Mouse (Mus musculus): ENCODE data around the gene Cops9.

DNA sequence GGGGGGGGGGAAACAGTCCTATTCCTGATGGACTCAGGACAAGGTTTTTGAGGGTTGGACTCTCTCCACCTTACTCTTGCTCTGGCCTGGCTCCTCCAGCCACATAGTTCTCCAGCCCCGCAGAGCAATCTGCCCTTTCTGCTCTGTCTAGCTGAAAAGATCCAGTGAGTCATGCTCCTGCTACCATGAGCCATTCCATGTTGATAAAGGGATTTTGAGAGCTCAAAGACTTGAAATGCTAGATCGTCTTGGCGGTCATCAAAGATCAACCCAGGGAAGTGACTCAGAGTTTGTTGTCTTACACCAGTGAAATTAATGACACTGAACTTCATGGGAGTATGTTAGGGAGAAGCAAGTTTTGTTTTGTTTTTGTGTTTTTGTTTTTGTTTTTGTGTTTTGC is 27.6 kb upstream of the Cops9 start:
- TF ChIP-seq MAX (IDR thresholded peaks at IDR 0.05; ENCODE audit: low read length) (no peak), CTCF (conservative IDR thresholded peaks at IDR 0.05 in 1 of 2, IDR thresholded peaks at IDR 0.05 in 1 of 2; ENCODE audit: low read depth in 2 of 2, low read length in 2 of 2) (no peak), MAFK (IDR thresholded peaks at IDR 0.05; ENCODE audit: insufficient replicate concordance, low read length) (no peak), TBP (conservative IDR thresholded peaks at IDR 0.05; ENCODE audit: low read depth, low read length) (no peak)

Measured in CH12.LX (cell line).